Mouse (Mus musculus) hindbrain, embryonic 16.5 days (tissue): ENCODE measurements around the gene Anks1. TPM values are rescaled to one million over a fixed set of nuclear protein-coding genes. Genes with fewer than 3 reads are reported as not detected.
A peak's percentile ranks its signal among the peaks of the same experiment; 100 is the strongest.

Experiments used
- ATAC-seq: fragments of 200-750 bp; cut with Nextera tagmentation; 2 replicates; pipeline ENCODE4 v1.8.0; 2017; ENCODE audit warnings: moderate TSS enrichment, moderate library complexity
- H3K27ac ChIP-seq: fragments of 300-500 bp; sonication (generic); 2 replicates; pipeline ENCODE4 v1.5.1; 2014; ENCODE audit warnings: low read depth, mild to moderate bottlenecking, control low read depth, low read length, moderate library complexity
- H3K27me3 ChIP-seq: fragments of 300-500 bp; sonication (generic); replicated peaks from 2 replicates; pipeline ENCODE4 v1.6.1; 2014; ENCODE audit warnings: low read length; ENCODE audit not compliant: control insufficient read depth, insufficient read depth
- H3K36me3 ChIP-seq: fragments of 300-500 bp; sonication (generic); 2 replicates; pipeline ENCODE4 v1.6.1; 2014; ENCODE audit warnings: mild to moderate bottlenecking, low read length, moderate library complexity, mixed read lengths; ENCODE audit not compliant: control insufficient read depth, insufficient read depth
- H3K4me1 ChIP-seq: fragments of 300-500 bp; sonication (generic); 2 replicates; pipeline ENCODE4 v1.6.1; 2014; ENCODE audit warnings: low read depth, low read length; ENCODE audit not compliant: control insufficient read depth, insufficient read depth
- H3K4me2 ChIP-seq: fragments of 300-500 bp; sonication (generic); 2 replicates; pipeline ENCODE4 v1.6.1; 2014; ENCODE audit warnings: mild to moderate bottlenecking, low read length, control low read depth, moderate library complexity
- H3K4me3 ChIP-seq: fragments of 300-500 bp; sonication (generic); 2 replicates; pipeline ENCODE4 v1.5.1; 2014; ENCODE audit warnings: mild to moderate bottlenecking, low read length, control low read depth, moderate library complexity
- H3K9ac ChIP-seq: fragments of 300-500 bp; sonication (generic); 2 replicates; pipeline ENCODE4 v1.6.1; 2014; ENCODE audit warnings: low read depth, mild to moderate bottlenecking, control low read depth, low read length, moderate library complexity
- H3K9me3 ChIP-seq: fragments of 300-500 bp; sonication (generic); 2 replicates; pipeline ENCODE4 v1.6.1; 2014; ENCODE audit warnings: mild to moderate bottlenecking, low read length, moderate library complexity; ENCODE audit not compliant: control insufficient read depth
- WGBS: fragments of 180-500 bp; shearing (Covaris S2); extraction: QIAGEN DNeasy Blood & Tissue Kit; methylation state at CpG from one replicate; pipeline ENCODE4 v1.1.7; 2014; 5-methylcytosine and 5-hydroxymethylcytosine counted together
- polyA plus RNA-seq: library from polyadenylated mRNA; unstranded; fragments of >200 nt; fragmentation: Nextera tagmentation; extraction: Ambion mirVana; gene quantifications from 2 replicates; pipeline ENCODE4 v1.2.1, GENCODE M21; 2015

The Anks1 gene
- polyA plus RNA-seq, 1 experiment from 2014 or later, result 44.0 TPM

GRCm38 (mm10) chr17:28058346-28058745 lies 149.2 kb downstream of the Anks1 start:
- no peak for ATAC-seq
- 91% methylated on average over 13 of the region's 13 CpGs for WGBS
- H3K36me3 ChIP-seq, result peaks cover 19% of the 10 kb centered on the region
- no peak overlapping the region for H3K4me2 ChIP-seq
- no peaks in the 10 kb centered on the region; the same call in 1 of the 2 replicates for H3K4me1 ChIP-seq
- no peak overlapping the region for H3K4me3 ChIP-seq
- no peak overlapping the region for H3K9ac ChIP-seq
- no peaks in the 10 kb centered on the region for H3K27me3 ChIP-seq
- no peaks in the 10 kb centered on the region for H3K9me3 ChIP-seq
- no peak overlapping the region for H3K27ac ChIP-seq

- H3K9ac ChIP-seq, result no peak overlapping the region
- 91% methylated on average over 11 of the region's 11 CpGs for WGBS
- ATAC-seq, result no peak
- H3K27me3 ChIP-seq, result no peaks in the 10 kb centered on the region
- no peaks in the 10 kb centered on the region for H3K9me3 ChIP-seq
- H3K4me2 ChIP-seq, result no peak overlapping the region
- H3K36me3 ChIP-seq, result peaks cover 10% of the 10 kb centered on the region; the same call in 1 of the 2 replicates
- H3K4me3 ChIP-seq, result no peak overlapping the region
- no peak overlapping the region for H3K27ac ChIP-seq
- no peaks in the 10 kb centered on the region; the same call in 1 of the 2 replicates for H3K4me1 ChIP-seq
Observed at GRCm38 (mm10) chr17:28060681-28061080, 151.6 kb downstream of the Anks1 start.

- H3K9ac ChIP-seq, result no peak overlapping the region
- ATAC-seq, result peak; percentile 74
- WGBS, result 48% methylated on average over 7 of the region's 7 CpGs
Observed at GRCm38 (mm10) chr17:28061472-28061871, 152.4 kb downstream of the Anks1 start.

GRCm38 (mm10) chr17:28062710-28063109 lies 153.6 kb downstream of the Anks1 start:
- peaks cover 10% of the 10 kb centered on the region; the same call in 1 of the 2 replicates for H3K36me3 ChIP-seq
- H3K9ac ChIP-seq, result no peak overlapping the region
- WGBS, result 83% methylated on average over 7 of the region's 7 CpGs
- H3K4me1 ChIP-seq, result no peaks in the 10 kb centered on the region; the same call in 1 of the 2 replicates
- no peaks in the 10 kb centered on the region for H3K9me3 ChIP-seq
- H3K4me3 ChIP-seq, result no peak overlapping the region
- no peak for ATAC-seq
- H3K4me2 ChIP-seq, result no peak overlapping the region
- no peaks in the 10 kb centered on the region for H3K27me3 ChIP-seq
- no peak overlapping the region for H3K27ac ChIP-seq

More at GRCm38 (mm10) chr17:28061472-28061871, 152.4 kb downstream of the Anks1 start:
- Histone ChIP-seq H3K36me3 (peaks cover 10% of the 10 kb centered on the region; the same call in 1 of the 2 replicates), H3K4me1 (no peaks in the 10 kb centered on the region; the same call in 1 of the 2 replicates), H3K27me3 (no peaks in the 10 kb centered on the region), H3K4me3 (no peak overlapping the region), H3K4me2 (no peak overlapping the region), H3K9me3 (no peaks in the 10 kb centered on the region), H3K27ac (0 out of 2 replicates have a peak overlapping the region, but pooled peaks have one; percentile 24)

GRCm38 (mm10) chr17:28063163-28063562 lies 154.1 kb downstream of the Anks1 start:
- no peaks in the 10 kb centered on the region for H3K9me3 ChIP-seq
- no peak overlapping the region for H3K4me2 ChIP-seq
- no peak overlapping the region for H3K27ac ChIP-seq
- H3K4me3 ChIP-seq, result no peak overlapping the region
- ATAC-seq, result no peak
- WGBS, result 82% methylated on average over 6 of the region's 6 CpGs
- H3K9ac ChIP-seq, result no peak overlapping the region
- H3K36me3 ChIP-seq, result peaks cover 10% of the 10 kb centered on the region; the same call in 1 of the 2 replicates
- H3K4me1 ChIP-seq, result no peaks in the 10 kb centered on the region; the same call in 1 of the 2 replicates
- H3K27me3 ChIP-seq, result no peaks in the 10 kb centered on the region

GRCm38 (mm10) chr17:28067303-28067702 lies 158.2 kb downstream of the Anks1 start:
- H3K4me1 ChIP-seq, result no peaks in the 10 kb centered on the region; the same call in 1 of the 2 replicates
- H3K27ac ChIP-seq, result no peak overlapping the region
- H3K9ac ChIP-seq, result no peak overlapping the region
- no peaks in the 10 kb centered on the region for H3K27me3 ChIP-seq
- H3K4me2 ChIP-seq, result no peak overlapping the region
- no peaks in the 10 kb centered on the region for H3K36me3 ChIP-seq
- peaks cover 2% of the 10 kb centered on the region; the same call in 1 of the 2 replicates for H3K9me3 ChIP-seq
- ATAC-seq, result no peak
- WGBS, result 82% methylated on average over 4 of the region's 4 CpGs
- H3K4me3 ChIP-seq, result no peak overlapping the region

GRCm38 (mm10) chr17:28069446-28069845 lies 160.3 kb downstream of the Anks1 start:
- no peaks in the 10 kb centered on the region for H3K4me1 ChIP-seq
- no peak for ATAC-seq
- H3K9ac ChIP-seq, result no peak overlapping the region
- no peaks in the 10 kb centered on the region for H3K36me3 ChIP-seq
- no peak overlapping the region for H3K4me2 ChIP-seq
- H3K27me3 ChIP-seq, result no peaks in the 10 kb centered on the region
- WGBS, result 34% methylated on average over 12 of the region's 12 CpGs
- H3K4me3 ChIP-seq, result no peak overlapping the region
- no peak overlapping the region for H3K27ac ChIP-seq
- peaks cover 2% of the 10 kb centered on the region; the same call in 1 of the 2 replicates for H3K9me3 ChIP-seq

GRCm38 (mm10) chr17:28070256-28070655 lies 161.2 kb downstream of the Anks1 start:
- 78% methylated on average over 13 of the region's 13 CpGs for WGBS
- ATAC-seq, result no peak

GRCm38 (mm10) chr17:28072730-28073129 lies 163.6 kb downstream of the Anks1 start:
- H3K9me3 ChIP-seq, result peaks cover 2% of the 10 kb centered on the region; the same call in 1 of the 2 replicates
- no peak overlapping the region for H3K9ac ChIP-seq
- no peak for ATAC-seq
- no peaks in the 10 kb centered on the region for H3K27me3 ChIP-seq
- no peak overlapping the region for H3K4me3 ChIP-seq
- no peaks in the 10 kb centered on the region for H3K4me1 ChIP-seq
- H3K27ac ChIP-seq, result no peak overlapping the region
- 67% methylated on average over 2 of the region's 2 CpGs for WGBS
- H3K4me2 ChIP-seq, result no peak overlapping the region
- no peaks in the 10 kb centered on the region for H3K36me3 ChIP-seq

More at GRCm38 (mm10) chr17:28070256-28070655, 161.2 kb downstream of the Anks1 start:
- no peak overlapping the region for H3K27ac ChIP-seq
- H3K36me3 ChIP-seq, result no peaks in the 10 kb centered on the region
- H3K9me3 ChIP-seq, result peaks cover 2% of the 10 kb centered on the region; the same call in 1 of the 2 replicates
- H3K4me1 ChIP-seq, result no peaks in the 10 kb centered on the region
- H3K9ac ChIP-seq, result no peak overlapping the region
- H3K4me3 ChIP-seq, result no peak overlapping the region
- no peaks in the 10 kb centered on the region for H3K27me3 ChIP-seq
- no peak overlapping the region for H3K4me2 ChIP-seq
